Mouse (Mus musculus) liver, adult 2 months (tissue): Measurements from ENCODE around the gene Ap2a1.

ENCODE experiments used
- CTCF ChIP-seq: fragments of 200-500 bp; IDR thresholded peaks from 2 replicates; pipeline ENCODE4 v1.5.1; 2011; ENCODE audit warnings: low read depth, low read length, control low read depth
- POLR2A ChIP-seq: fragments of 200-500 bp; IDR thresholded peaks from 2 replicates; pipeline ENCODE4 v1.6.1; 2011; ENCODE audit warnings: low read length, control low read depth; ENCODE audit not compliant: insufficient read depth; ENCODE audit errors: extremely low read depth

DNA sequence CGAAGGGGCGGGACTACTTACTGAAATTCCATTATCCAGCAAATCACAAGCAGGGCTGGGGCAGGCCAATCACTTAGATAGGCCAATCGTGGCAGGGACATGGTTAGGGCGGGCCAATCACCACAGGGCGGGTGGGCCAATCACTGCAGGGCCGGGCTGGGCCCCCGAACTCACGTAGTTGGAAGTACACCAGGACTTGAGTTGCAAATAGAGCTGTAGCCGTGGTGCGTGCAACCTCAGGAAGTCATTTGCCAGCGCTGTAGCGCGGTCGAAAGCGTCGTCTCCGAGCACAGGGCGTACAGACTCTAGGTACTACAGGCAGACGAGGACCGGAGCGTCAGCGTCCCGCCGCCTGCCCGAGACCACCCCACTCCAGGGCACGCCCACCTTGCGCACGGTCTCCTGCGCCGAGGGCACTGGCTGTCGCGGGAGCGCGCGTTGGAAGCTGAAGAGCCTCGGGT, 41.0 kb upstream of the Ap2a1 start:
- TF ChIP-seq CTCF (no peak), POLR2A (no peak)
